Mouse (Mus musculus) neural tube, embryonic 10.5 days (tissue): ENCODE measurements around the gene Shisa5.

ENCODE experiments used
- DNase-seq: peaks from one replicate; pipeline ENCODE4 v3.0.0-alpha.2; 2017; ENCODE audit warnings: low spot score; ENCODE audit errors: extremely low spot score

Gene Shisa5

GRCm38 (mm10) chr9:109022866-109023685 lies 15.3 kb upstream of the Shisa5 start:
- DNase-seq: no peak

GRCm38 (mm10) chr9:109027521-109027920 lies 10.8 kb upstream of the Shisa5 start:
- no peak for DNase-seq

DNA sequence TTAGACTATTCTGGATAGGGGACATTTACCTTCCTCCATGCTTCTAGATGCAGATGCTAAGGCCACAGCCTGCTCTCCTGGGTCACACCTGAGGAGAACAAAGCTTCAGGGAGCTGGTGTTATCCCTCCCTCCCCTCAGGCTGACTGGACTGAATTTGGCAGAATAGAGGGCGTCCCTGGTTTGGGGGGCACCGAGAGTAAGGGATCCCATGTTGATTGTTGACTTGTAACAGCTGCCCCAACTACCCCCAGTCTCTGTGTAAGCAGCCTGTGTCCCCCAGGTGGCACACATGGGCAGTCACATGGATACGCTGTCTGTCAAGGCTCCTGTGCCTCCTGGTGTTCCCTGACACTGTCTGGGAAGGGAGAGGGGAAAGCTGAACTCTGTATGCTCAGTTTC lies 9.9 kb upstream of the Shisa5 start:
- no peak for DNase-seq

DNA sequence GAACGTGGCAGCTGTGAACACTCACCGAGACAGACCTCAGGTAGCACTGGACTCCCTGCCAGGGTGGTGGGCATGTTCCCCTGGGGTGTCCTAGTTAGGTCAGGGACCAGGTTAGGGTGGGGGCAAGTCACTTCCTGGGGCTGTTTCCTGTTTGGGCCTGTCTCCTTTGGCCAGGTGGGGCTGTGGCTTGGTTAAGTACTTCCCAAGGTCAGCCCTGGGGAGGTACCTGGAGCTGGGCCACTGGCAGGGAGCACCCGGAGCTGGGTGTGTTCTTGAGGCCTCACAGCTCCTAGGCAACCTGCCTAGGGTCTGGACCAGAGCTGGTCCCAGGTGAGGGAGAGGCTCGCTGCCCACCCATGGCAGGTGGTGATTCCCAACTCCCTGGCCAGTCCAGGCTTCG lies 9.4 kb upstream of the Shisa5 start:
- DNase-seq: no peak

DNA sequence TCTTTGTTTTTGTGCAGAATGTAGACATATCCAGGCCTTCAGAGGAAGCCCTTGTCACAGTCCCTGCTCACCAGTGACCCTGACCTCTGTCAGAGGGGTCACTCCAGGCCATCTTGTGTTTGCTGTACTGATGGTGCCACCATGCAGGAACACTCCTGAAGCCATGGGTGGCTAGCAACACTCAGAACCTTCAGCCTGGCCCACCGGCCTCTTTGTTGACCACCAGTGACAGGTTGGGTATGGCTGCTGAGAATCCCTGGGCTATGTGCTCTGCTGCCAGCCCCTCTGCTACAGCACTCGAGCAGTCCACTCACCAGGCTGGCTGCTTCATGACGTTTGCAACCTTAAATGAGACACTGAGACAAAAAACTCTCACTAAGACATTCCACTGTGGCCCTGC lies 8.1 kb upstream of the Shisa5 start:
- DNase-seq: no peak

GRCm38 (mm10) chr9:109031001-109031400 lies 7.4 kb upstream of the Shisa5 start:
- no peak for DNase-seq

DNA sequence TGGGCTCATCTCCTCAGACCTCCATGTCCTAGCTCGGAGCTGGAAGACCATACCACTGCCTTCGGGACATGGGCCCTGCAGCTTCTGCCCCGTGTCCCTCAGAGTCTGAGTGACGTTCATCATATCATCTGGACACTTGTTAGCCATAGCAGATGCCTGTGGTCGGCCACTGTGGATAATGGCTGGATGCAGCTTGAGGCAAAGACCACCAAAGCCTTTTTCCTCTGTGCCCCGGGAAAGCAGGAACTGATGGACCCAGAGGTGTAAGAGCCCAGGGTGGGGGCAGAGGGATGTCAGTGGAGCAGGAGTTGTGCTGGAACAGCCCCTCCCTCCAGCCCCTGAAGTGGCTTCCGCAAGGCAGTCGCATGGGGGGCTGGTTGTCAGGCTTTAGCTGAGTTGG lies 6.7 kb upstream of the Shisa5 start:
- DNase-seq: no peak

GRCm38 (mm10) chr9:109032435-109032834 lies 5.9 kb upstream of the Shisa5 start:
- DNase-seq: no peak

DNA sequence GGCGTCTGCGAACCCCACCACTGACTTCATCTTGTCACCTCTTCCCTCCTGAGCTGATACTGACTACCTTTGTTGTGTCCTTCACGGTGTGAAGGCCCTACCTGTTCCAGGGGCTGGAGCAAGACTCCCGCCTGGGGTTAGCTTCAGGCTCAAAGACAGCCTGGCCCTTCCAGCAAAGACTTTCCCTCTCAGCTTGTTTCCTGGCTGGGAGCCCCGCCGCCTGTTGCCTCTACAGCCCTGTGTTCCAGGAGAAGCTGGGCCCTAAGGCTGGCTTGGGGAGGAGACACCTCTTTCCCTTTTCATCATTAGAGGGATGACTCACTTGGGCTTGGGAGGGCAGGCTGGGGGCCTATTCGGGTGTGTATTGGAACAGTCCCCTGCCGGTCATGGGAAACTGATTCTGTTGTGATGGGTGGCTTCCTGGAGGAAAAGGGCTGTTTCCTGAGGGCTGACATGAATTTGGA lies 568 bp downstream of the Shisa5 start:
- DNase-seq: no peak

GRCm38 (mm10) chr9:109039681-109040080 lies 1.3 kb downstream of the Shisa5 start:
- no peak for DNase-seq

DNA sequence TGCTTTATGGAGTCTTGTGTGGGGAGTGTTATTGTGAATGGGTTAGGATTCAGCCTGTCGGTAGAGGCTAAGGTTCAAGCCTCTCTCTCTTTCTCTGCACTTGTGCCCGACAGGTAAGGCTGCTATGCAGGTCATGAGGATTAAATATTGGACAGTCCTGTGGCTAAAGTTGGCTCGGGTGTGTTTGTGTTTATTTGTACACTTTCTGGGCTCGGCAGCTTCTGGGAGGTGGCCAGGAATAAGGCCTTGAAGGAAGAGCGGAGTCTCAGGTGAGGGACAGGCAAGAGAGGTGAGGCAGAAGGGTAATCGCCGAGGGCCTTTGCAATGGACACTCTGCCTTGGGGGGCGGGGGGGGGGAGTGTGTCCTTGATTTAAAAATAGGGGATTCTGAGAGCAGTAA lies 1.9 kb downstream of the Shisa5 start:
- DNase-seq: no peak

- DNase-seq: no peak
Measured at GRCm38 (mm10) chr9:109040906-109041305, 2.5 kb downstream of the Shisa5 start.

GRCm38 (mm10) chr9:109041351-109041750 lies 3.0 kb downstream of the Shisa5 start:
- no peak for DNase-seq

- peak; percentile 45 for DNase-seq
Measured at GRCm38 (mm10) chr9:109046306-109046705, 7.9 kb downstream of the Shisa5 start.

- DNase-seq: no peak
Measured at GRCm38 (mm10) chr9:109049316-109049715, 11.0 kb downstream of the Shisa5 start.

GRCm38 (mm10) chr9:109049996-109050673 lies 11.8 kb downstream of the Shisa5 start:
- DNase-seq: no peak

DNA sequence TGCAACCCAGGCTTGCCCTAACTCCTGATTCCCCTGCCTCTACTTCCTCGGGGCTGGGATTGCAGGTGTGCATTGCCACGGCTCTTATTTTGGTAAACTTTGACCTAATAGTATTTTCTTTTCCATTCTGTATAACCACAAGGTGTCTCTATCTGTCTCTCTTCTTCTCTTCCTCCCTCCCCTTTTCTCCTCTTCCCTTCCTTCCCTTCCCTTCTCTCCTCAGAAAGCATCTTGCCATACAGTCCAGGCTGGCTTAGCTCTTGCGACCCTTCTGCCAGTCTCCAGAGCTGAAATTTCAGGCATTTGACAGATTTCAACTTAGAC lies 12.3 kb downstream of the Shisa5 start:
- DNase-seq: no peak

DNA sequence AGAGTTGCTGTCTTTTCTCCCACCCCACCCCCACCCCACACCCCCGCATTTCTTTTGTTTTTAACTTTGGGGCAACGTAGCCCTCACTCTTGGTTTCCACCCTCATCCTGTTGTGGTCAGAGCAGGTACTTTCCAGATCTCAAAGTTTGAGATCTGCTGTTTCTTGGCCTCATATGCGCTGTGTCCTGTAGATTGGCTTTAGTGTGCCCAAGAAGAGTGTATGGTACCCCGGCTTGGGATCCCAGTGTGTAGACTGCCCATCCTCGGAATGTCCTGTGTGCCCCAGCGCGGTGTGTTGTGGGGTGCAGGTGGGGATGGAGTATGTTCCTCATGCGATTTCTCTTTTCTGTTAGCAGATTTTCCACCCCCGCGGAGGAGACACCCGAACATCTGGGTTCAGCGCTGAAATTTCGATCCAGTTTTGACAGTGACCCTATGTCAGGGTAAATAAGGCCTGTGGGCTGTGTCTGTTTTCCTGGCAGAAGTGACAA lies 12.7 kb downstream of the Shisa5 start:
- DNase-seq: no peak

DNA sequence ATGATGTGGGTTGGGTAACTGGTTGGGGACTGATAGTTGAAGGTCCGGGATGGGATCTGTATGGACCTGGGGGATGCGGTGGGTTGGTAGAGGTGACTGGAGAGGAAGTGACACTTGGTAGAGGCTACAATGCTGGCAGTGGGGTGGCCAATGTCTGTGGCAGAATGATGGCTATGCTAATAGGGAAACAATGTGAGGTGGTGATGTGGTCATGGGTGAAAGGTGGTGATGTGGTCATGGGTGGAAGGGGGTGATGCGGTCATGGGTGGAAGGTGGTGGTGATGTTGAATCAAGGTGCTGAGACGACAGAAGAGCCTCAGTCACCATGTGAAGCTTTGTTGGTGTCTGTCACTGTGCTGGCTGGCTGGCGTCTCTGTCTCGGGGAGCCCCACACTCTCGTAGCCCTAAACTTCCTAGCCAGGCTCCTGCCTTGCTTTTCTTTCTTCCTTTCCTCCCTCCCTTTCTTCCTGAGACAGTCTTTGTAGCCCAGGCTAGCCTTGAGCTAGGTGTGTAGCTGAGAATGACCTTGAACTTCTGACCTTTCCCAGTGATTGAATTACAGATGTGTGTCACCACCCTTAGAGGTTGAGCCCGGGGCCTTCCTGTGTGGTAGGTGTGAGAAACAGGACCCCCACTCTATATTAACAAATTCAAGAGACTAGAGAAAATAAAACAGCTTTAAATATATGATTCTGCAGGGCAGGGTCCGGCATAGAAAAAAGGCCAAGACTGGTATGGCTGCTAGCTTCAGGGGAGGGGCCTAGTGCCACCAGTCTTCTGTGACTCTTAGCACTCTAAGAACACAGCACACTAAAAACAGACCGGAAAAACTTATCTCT lies 13.5 kb downstream of the Shisa5 start:
- no peak for DNase-seq

- DNase-seq: no peak
Measured at GRCm38 (mm10) chr9:109052490-109053260, 14.3 kb downstream of the Shisa5 start.

- DNase-seq: no peak
Measured at GRCm38 (mm10) chr9:109053366-109053765, 15.0 kb downstream of the Shisa5 start.
